Mouse (Mus musculus): ENCODE measurements around the gene Atxn2l. TPM values are rescaled to one million over a fixed set of nuclear protein-coding genes. Genes with fewer than 3 reads are reported as not detected.
A peak's percentile ranks its signal among the peaks of the same experiment; 100 is the strongest.

Atxn2l gene
- 76.8 and 90.1 TPM in 2 replicates for polyA plus RNA-seq (2016; fragmentation: Nextera tagmentation; extraction: Ambion mirVana)

- peaks cover 14% of the 10 kb centered on the region for H3K4me1 ChIP-seq
- peaks cover 28% of the 10 kb centered on the region for H3K36me3 ChIP-seq
- peak within 1 kb of the TSS; percentile 100 for H3K9ac ChIP-seq
- no peaks in the 10 kb centered on the region for H3K9me3 ChIP-seq (replicated peaks)
- H3K4me3 ChIP-seq: peak within 1 kb of the TSS; percentile 100
- under 1% methylated on average over 67 of the region's 72 CpGs for WGBS
- ATAC-seq (ENCODE audit: low FRiP score): peak; percentile 88
- no peaks in the 10 kb centered on the region for H3K27me3 ChIP-seq
- H3K4me2 ChIP-seq (replicated peaks): peak within 1 kb of the TSS; percentile 76
- peak within 1 kb of the TSS; percentile 100 for H3K27ac ChIP-seq
Observed at GRCm38 (mm10) chr7:126503273-126503878, at the start of gene Atxn2l. Gene Atxn2l (minus strand): TSS chr7:126503437.

- Histone ChIP-seq H3K9ac (no peak overlapping the region), H3K27ac (no peak overlapping the region), H3K4me3 (no peak overlapping the region), H3K36me3 (peaks cover 65% of the 10 kb centered on the region), H3K27me3 (no peaks in the 10 kb centered on the region), H3K4me1 (no peaks in the 10 kb centered on the region), H3K9me3 (replicated peaks) (no peaks in the 10 kb centered on the region), H3K4me2 (replicated peaks) (no peak overlapping the region)
- WGBS: 95% methylated on average over 2 of the region's 2 CpGs
- no peak for ATAC-seq (ENCODE audit: low FRiP score)
Observed at GRCm38 (mm10) chr7:126545631-126546030, 42.4 kb upstream of the Atxn2l start.

- ATAC-seq (ENCODE audit: low FRiP score): no peak
- Histone ChIP-seq H3K4me3 (no peak overlapping the region), H3K27me3 (peaks cover 6% of the 10 kb centered on the region), H3K9me3 (replicated peaks) (no peaks in the 10 kb centered on the region), H3K4me2 (replicated peaks) (no peak overlapping the region), H3K27ac (no peak overlapping the region), H3K9ac (no peak overlapping the region), H3K36me3 (peaks cover 26% of the 10 kb centered on the region), H3K4me1 (no peaks in the 10 kb centered on the region)
- whole genome bisulfite sequencing: 90% methylated on average over 1 of the region's 1 CpGs
Observed at GRCm38 (mm10) chr7:126541661-126542060, 38.4 kb upstream of the Atxn2l start.

- H3K9ac ChIP-seq: no peak overlapping the region
- H3K9me3 ChIP-seq (replicated peaks): no peaks in the 10 kb centered on the region
- ATAC-seq (ENCODE audit: low FRiP score): no peak
- no peak overlapping the region for H3K4me3 ChIP-seq
- H3K36me3 ChIP-seq: no peaks in the 10 kb centered on the region
- peaks cover 22% of the 10 kb centered on the region for H3K27me3 ChIP-seq
- H3K4me1 ChIP-seq: 0 out of 2 replicates have a peak, but pooled peaks cover 3% of the 10 kb centered on the region
- 80% methylated on average over 5 of the region's 5 CpGs for WGBS
- no peak overlapping the region for H3K27ac ChIP-seq
- H3K4me2 ChIP-seq (replicated peaks): no peak overlapping the region
Observed at GRCm38 (mm10) chr7:126537820-126538585, 34.8 kb upstream of the Atxn2l start.

GRCm38 (mm10) chr7:126536466-126536865 lies 33.2 kb upstream of the Atxn2l start:
- Histone ChIP-seq H3K27ac (no peak overlapping the region), H3K4me1 (0 out of 2 replicates have a peak, but pooled peaks cover 3% of the 10 kb centered on the region), H3K4me2 (replicated peaks) (peak overlapping the region; percentile 84), H3K4me3 (peak overlapping the region; percentile 46), H3K9ac (no peak overlapping the region), H3K27me3 (peaks cover 22% of the 10 kb centered on the region), H3K36me3 (no peaks in the 10 kb centered on the region), H3K9me3 (replicated peaks) (no peaks in the 10 kb centered on the region)
- ATAC-seq (ENCODE audit: low FRiP score): no peak
- 59% methylated on average over 9 of the region's 9 CpGs for WGBS

GRCm38 (mm10) chr7:126535766-126536165 lies 32.5 kb upstream of the Atxn2l start:
- 3% methylated on average over 28 of the region's 28 CpGs for WGBS
- peak overlapping the region; percentile 62 for H3K9ac ChIP-seq

GRCm38 (mm10) chr7:126533434-126533833 lies 30.2 kb upstream of the Atxn2l start:
- H3K4me3 ChIP-seq: no peak overlapping the region
- 0 out of 2 replicates have a peak, but pooled peaks cover 3% of the 10 kb centered on the region for H3K4me1 ChIP-seq
- no peak overlapping the region for H3K4me2 ChIP-seq (replicated peaks)
- H3K27ac ChIP-seq: no peak overlapping the region
- H3K9me3 ChIP-seq (replicated peaks): no peaks in the 10 kb centered on the region
- H3K9ac ChIP-seq: no peak overlapping the region
- H3K36me3 ChIP-seq: no peaks in the 10 kb centered on the region
- no peak for ATAC-seq (ENCODE audit: low FRiP score)
- peaks cover 22% of the 10 kb centered on the region for H3K27me3 ChIP-seq
- WGBS: 81% methylated on average over 1 of the region's 1 CpGs

More at GRCm38 (mm10) chr7:126535766-126536165, 32.5 kb upstream of the Atxn2l start:
- ATAC-seq (ENCODE audit: low FRiP score): no peak
- Histone ChIP-seq H3K27me3 (peaks cover 22% of the 10 kb centered on the region), H3K9me3 (replicated peaks) (no peaks in the 10 kb centered on the region), H3K4me1 (0 out of 2 replicates have a peak, but pooled peaks cover 3% of the 10 kb centered on the region), H3K27ac (no peak overlapping the region), H3K36me3 (no peaks in the 10 kb centered on the region), H3K4me2 (replicated peaks) (peak overlapping the region; percentile 84), H3K4me3 (peak overlapping the region; percentile 46)

GRCm38 (mm10) chr7:126528166-126528577 lies 24.9 kb upstream of the Atxn2l start:
- H3K27ac ChIP-seq: peak overlapping the region; percentile 35; the same call in 1 of the 2 replicates
- no peaks in the 10 kb centered on the region; the same call in 1 of the 2 replicates for H3K27me3 ChIP-seq
- no peak; the same call in 1 of the 2 replicates for ATAC-seq (ENCODE audit: low FRiP score)
- 0 out of 2 replicates have a peak, but pooled peaks cover 2% of the 10 kb centered on the region for H3K4me1 ChIP-seq
- H3K9ac ChIP-seq: 0 out of 2 replicates have a peak overlapping the region, but pooled peaks have one; percentile 32
- no peaks in the 10 kb centered on the region for H3K9me3 ChIP-seq (replicated peaks)
- WGBS: 11% methylated on average over 1 of the region's 1 CpGs
- H3K4me3 ChIP-seq: no peak overlapping the region
- peak overlapping the region; percentile 27; the same call in 1 of the 2 replicates for H3K4me2 ChIP-seq (replicated peaks)
- no peaks in the 10 kb centered on the region for H3K36me3 ChIP-seq

- Histone ChIP-seq H3K36me3 (no peaks in the 10 kb centered on the region), H3K4me2 (replicated peaks) (no peak overlapping the region), H3K9me3 (replicated peaks) (no peaks in the 10 kb centered on the region), H3K9ac (no peak overlapping the region), H3K4me3 (no peak overlapping the region), H3K27ac (no peak overlapping the region), H3K27me3 (no peaks in the 10 kb centered on the region; the same call in 1 of the 2 replicates), H3K4me1 (0 out of 2 replicates have a peak, but pooled peaks cover 2% of the 10 kb centered on the region)
- WGBS: 84% methylated on average over 3 of the region's 3 CpGs
- ATAC-seq (ENCODE audit: low FRiP score): no peak
Observed at GRCm38 (mm10) chr7:126523316-126523715, 20.1 kb upstream of the Atxn2l start.

GRCm38 (mm10) chr7:126519513-126519912 lies 16.3 kb upstream of the Atxn2l start:
- no peak overlapping the region for H3K27ac ChIP-seq
- 81% methylated on average over 2 of the region's 2 CpGs for WGBS
- ATAC-seq (ENCODE audit: low FRiP score): no peak
- H3K36me3 ChIP-seq: no peaks in the 10 kb centered on the region
- no peaks in the 10 kb centered on the region for H3K4me1 ChIP-seq
- H3K27me3 ChIP-seq: no peaks in the 10 kb centered on the region
- no peak overlapping the region for H3K4me2 ChIP-seq (replicated peaks)
- no peak overlapping the region for H3K9ac ChIP-seq
- H3K4me3 ChIP-seq: no peak overlapping the region
- H3K9me3 ChIP-seq (replicated peaks): no peaks in the 10 kb centered on the region

- H3K36me3 ChIP-seq: no peaks in the 10 kb centered on the region
- no peak for ATAC-seq (ENCODE audit: low FRiP score)
- no peaks in the 10 kb centered on the region for H3K4me1 ChIP-seq
- no peak overlapping the region for H3K27ac ChIP-seq
- H3K9ac ChIP-seq: no peak overlapping the region
- no peak overlapping the region for H3K4me2 ChIP-seq (replicated peaks)
- H3K27me3 ChIP-seq: no peaks in the 10 kb centered on the region
- 80% methylated on average over 5 of the region's 5 CpGs for WGBS
- H3K4me3 ChIP-seq: no peak overlapping the region
- H3K9me3 ChIP-seq (replicated peaks): no peaks in the 10 kb centered on the region
Observed at GRCm38 (mm10) chr7:126518261-126518941, 15.2 kb upstream of the Atxn2l start.

GRCm38 (mm10) chr7:126511287-126511686 lies 8.1 kb upstream of the Atxn2l start:
- no peaks in the 10 kb centered on the region for H3K4me1 ChIP-seq
- no peak overlapping the region for H3K27ac ChIP-seq
- H3K9me3 ChIP-seq (replicated peaks): no peaks in the 10 kb centered on the region
- H3K36me3 ChIP-seq: no peaks in the 10 kb centered on the region
- H3K9ac ChIP-seq: no peak overlapping the region
- H3K4me2 ChIP-seq (replicated peaks): no peak overlapping the region
- no peak for ATAC-seq (ENCODE audit: low FRiP score)
- H3K27me3 ChIP-seq: no peaks in the 10 kb centered on the region
- H3K4me3 ChIP-seq: no peak overlapping the region
- WGBS: 82% methylated on average over 3 of the region's 3 CpGs

Measured in hindbrain, embryonic 12.5 days (tissue).